Mouse (Mus musculus) kidney, adult 18-20 months (tissue): ENCODE data around the gene Rad51b.

Experiments used
- DNase-seq: peaks from one replicate; pipeline ENCODE4 v3.0.0; 2021

Gene Rad51b

GRCm38 (mm10) chr12:79382416-79382815, 85.3 kb downstream of the Rad51b start:
- no peak for DNase-seq

- DNase-seq = no peak
Measured at GRCm38 (mm10) chr12:79383583-79383982, 86.5 kb downstream of the Rad51b start.

GRCm38 (mm10) chr12:79384787-79385186, 87.7 kb downstream of the Rad51b start:
- no peak for DNase-seq

- DNase-seq = no peak
Measured at GRCm38 (mm10) chr12:79385199-79385598, 88.1 kb downstream of the Rad51b start.

GRCm38 (mm10) chr12:79387886-79388285, 90.8 kb downstream of the Rad51b start:
- no peak for DNase-seq

- no peak for DNase-seq
Measured at GRCm38 (mm10) chr12:79389251-79389650, 92.2 kb downstream of the Rad51b start.

GRCm38 (mm10) chr12:79389971-79390370, 92.9 kb downstream of the Rad51b start:
- DNase-seq = no peak

- DNase-seq = no peak
Measured at GRCm38 (mm10) chr12:79393636-79394035, 96.6 kb downstream of the Rad51b start.

- DNase-seq = no peak
Measured at GRCm38 (mm10) chr12:79403992-79404391, 106.9 kb downstream of the Rad51b start.

- no peak for DNase-seq
Measured at GRCm38 (mm10) chr12:79404494-79404893, 107.4 kb downstream of the Rad51b start.

- DNase-seq = no peak
Measured at GRCm38 (mm10) chr12:79408677-79409076, 111.6 kb downstream of the Rad51b start.

- DNase-seq = no peak
Measured at GRCm38 (mm10) chr12:79409126-79409860, 112.2 kb downstream of the Rad51b start.

GRCm38 (mm10) chr12:79412894-79413507, 115.9 kb downstream of the Rad51b start:
- no peak for DNase-seq

GRCm38 (mm10) chr12:79417360-79417759, 120.3 kb downstream of the Rad51b start:
- no peak for DNase-seq

GRCm38 (mm10) chr12:79420605-79421004, 123.5 kb downstream of the Rad51b start:
- DNase-seq = no peak

- no peak for DNase-seq
Measured at GRCm38 (mm10) chr12:79429507-79430291, 132.6 kb downstream of the Rad51b start.

- DNase-seq = no peak
Measured at GRCm38 (mm10) chr12:79431138-79431537, 134.1 kb downstream of the Rad51b start.

- no peak for DNase-seq
Measured at GRCm38 (mm10) chr12:79433724-79434442, 136.8 kb downstream of the Rad51b start.

GRCm38 (mm10) chr12:79435474-79435873, 138.4 kb downstream of the Rad51b start:
- no peak for DNase-seq

GRCm38 (mm10) chr12:79436035-79436434, 139.0 kb downstream of the Rad51b start:
- DNase-seq = no peak

- no peak for DNase-seq
Measured at GRCm38 (mm10) chr12:79436892-79437291, 139.8 kb downstream of the Rad51b start.

GRCm38 (mm10) chr12:79437572-79437971, 140.5 kb downstream of the Rad51b start:
- DNase-seq = no peak

GRCm38 (mm10) chr12:79439961-79440360, 142.9 kb downstream of the Rad51b start:
- DNase-seq = no peak
